Mouse (Mus musculus) left cerebral cortex, adult 9 months (tissue): ENCODE measurements around the gene Sp2.

ENCODE experiments used
- DNase-seq, 2 experiments: peaks; one replicate each; pipeline ENCODE4 v3.0.0; 2022; ENCODE audit warnings: low spot score in 2 of 2

Sp2 gene

DNA sequence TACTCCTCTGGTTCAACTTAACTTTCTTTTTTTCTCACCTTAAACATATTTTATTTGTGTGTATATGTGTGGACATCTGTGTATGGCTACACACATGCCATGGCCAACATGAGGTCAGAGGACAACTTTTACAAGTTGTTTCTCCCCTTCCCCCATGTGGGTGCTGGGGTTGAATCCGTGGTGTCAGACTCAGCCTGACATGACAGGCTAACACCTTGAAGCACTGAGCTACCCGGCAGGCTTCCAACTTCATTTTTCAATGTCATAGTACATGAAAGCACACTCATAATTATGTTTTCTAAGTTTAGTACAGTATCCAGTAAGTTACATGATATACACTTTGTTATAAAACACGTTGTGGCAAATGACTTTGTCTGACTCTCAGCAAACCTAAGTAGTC is 12.4 kb downstream of the Sp2 start:
- no peak for DNase-seq

DNA sequence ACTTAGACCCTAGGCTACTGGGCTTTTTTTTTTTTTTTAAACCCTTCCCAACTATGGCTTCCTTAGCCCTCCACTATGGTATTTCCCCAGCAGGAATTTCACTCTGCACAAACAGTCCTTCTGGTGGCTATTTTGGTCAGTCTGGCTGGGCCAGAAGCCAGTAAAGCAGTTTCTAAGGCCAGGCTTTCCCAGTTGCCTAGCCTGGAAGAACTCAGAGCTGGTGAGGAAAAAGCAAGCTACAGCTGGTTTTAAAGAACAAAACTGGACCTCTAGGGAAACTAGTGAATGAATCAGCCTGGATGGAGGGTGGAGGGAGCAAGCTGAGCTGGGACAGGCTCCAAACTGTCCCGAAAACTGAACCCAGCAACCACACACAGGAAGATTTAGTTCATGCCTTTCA is 13.0 kb downstream of the Sp2 start:
- DNase-seq = peak in 1 of 2 experiments; percentile 53

DNA sequence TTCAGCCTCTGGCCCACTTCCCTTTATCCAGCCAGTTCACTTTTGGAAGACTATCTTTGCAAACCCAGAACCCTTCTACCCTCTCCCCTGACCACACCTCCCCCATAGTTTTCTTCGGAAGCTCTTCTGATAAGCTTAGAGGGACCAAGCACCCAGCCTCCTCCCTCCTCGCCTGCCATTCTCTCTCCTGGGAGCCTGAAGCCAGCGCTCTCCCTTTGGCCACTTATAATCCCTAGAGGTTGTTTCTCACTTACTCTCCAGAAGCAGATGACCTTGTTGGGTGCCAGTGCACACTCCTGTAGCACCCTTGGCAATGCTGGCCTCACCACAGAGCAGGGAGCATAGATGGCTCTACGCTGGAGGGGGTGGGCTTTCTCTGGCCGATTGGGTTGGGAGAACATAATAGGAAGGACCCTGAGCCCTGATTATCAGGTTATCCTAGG is 13.5 kb downstream of the Sp2 start:
- no peak for DNase-seq

DNA sequence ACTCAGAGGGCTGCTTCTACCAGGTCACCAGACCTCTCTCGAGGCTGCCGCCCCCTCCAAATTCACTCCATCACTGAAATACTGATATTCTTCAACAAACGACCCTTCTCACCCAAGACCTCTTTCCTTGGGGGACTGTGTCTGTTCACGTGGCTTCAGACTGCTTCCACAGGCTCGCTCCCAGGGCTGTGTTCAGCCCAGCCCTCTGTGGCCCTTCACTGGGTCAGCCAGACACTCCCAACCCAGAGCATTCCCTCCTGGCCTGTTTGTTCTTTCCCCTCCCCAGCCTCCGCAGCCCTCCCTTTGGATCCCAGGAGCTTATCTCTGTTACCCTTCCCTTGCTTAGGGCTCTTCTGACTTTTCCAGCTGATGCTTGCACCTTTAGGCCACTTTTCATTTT is 14.3 kb downstream of the Sp2 start:
- DNase-seq = no peak

DNA sequence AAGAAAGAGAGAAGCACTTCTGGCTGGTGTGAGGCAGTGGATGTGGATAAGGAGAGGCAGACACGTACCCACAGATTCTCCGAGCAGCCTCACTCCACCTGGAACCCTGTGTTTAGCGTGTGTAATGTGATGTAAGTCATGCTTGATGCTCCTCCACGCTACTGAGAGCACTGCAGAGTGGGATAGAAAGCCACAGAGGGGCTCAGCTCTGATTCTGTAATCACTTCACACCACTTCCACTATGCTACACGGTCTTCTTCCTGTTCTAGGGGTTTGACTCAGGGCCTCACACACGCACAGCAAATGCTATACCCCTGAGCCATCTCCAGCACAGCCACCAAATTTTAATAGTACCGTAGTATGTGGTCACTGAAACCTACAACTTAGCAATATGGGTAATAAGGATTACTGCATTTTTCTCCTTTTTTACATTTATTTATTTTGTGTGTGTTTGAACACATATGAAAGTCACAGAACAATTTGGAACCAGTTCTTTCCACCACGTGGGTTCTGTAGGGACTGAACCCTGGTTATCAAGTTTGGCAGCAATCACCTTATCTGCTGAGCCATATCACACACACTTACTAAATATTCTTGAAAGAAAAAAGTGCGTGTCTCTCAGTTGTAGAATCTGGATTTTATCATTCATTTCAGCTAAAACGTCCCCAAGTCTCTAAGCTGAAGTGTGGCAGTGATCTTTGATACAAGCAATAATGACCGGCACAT is 15.1 kb downstream of the Sp2 start:
- DNase-seq = no peak

DNA sequence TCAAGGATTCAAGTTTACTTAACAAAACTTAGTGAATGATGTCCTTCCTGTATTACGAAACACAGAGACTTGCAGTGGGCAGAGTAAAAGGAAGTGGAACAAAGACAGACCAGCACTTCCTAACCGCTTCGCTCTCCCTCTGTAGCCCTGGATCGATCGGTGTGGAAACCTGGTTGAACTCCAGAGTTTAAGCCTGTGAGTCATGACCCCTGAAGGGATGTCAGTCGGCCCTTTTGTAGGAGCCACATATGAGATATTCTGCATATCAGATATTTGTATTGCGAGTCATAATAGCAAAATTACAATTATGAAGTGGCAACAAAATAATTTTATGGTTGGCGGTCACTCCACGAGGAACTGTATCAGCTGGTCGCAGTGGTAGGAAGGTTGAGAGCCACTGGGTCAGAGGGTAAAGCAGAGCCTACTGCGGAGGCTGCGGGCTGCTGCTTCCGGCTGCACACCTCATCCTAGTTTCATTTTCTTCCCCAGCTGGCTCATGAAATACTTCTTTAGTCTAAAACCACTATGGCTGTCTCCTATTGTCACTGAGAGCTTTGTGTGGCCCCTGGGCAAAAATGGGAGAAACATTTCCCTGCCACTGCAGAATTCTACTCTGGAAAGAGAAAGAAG is 15.7 kb downstream of the Sp2 start:
- DNase-seq = no peak

DNA sequence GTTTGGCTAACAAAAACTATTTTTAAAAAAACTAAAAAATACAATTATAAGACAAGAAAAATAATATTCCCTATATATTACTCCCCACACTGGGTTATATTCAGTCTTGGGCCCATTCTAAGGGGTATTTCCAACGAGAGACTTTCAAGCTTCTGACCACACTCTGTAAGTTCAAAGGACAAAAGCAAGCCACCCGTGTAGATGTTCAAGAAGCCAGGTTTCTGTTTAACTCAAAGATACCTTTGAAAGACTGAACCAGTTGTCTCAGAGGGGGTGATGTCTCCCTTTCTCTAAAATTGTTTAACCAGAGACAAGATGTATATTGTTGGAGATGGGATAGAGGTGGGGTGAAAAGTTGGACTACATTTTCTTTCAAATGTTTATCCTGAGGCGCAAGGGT is 16.6 kb downstream of the Sp2 start:
- no peak for DNase-seq

DNA sequence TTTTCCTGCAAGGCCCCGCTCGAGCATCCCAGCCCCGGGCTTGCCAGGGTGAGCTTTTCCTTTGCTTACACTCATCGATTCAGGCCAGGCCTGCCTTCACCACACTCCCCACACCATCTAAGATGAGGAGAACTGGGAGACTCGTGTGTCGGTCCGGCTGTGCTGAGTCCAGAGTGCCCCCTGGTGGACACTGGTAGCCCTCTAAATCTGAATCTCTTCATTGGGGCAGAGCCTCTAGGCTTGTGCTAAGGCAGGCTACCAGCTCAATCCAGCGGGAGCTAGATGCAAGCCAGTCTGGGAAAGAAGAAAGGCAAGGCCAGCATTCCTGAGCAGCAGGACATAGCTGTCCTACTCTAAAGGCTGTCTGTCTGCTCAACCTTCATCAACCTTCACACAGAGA is 19.2 kb downstream of the Sp2 start:
- peak in 1 of 2 experiments; percentile 94 for DNase-seq

DNA sequence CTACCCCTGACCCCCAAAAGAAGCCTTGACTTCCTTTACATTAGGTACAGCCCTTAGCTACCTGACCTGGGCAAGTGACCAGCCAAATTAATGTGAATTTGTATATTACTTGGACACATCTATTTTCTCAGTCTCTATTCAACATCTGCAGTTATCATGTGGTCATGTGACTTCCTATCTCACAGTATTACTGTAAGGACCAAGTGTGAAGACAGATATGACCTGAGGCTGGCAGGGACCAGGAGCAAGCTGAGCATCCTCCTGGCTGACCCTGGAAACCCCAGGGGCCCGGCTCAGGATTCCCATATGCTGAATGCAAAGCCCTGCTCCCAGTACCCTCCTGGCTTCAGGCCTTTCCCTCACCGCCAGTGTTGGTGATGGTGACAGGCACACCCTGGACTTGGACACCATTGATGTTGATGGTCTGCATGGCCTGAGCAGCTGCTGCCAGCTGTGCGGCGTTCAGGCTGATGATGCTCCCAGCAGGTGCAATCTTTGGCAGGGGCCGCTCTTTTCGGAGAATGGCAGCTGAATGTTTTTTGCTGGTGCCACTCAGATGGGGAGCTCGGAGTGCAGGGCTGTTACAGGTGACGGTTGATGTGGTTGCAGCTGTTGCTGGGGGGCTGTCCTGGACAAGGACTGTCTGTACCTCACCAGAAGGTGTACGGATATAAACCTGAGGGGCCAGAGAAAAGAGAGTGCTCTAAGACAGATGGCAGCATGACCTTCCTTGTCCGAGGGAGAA is 25.5 kb downstream of the Sp2 start:
- no peak for DNase-seq

DNA sequence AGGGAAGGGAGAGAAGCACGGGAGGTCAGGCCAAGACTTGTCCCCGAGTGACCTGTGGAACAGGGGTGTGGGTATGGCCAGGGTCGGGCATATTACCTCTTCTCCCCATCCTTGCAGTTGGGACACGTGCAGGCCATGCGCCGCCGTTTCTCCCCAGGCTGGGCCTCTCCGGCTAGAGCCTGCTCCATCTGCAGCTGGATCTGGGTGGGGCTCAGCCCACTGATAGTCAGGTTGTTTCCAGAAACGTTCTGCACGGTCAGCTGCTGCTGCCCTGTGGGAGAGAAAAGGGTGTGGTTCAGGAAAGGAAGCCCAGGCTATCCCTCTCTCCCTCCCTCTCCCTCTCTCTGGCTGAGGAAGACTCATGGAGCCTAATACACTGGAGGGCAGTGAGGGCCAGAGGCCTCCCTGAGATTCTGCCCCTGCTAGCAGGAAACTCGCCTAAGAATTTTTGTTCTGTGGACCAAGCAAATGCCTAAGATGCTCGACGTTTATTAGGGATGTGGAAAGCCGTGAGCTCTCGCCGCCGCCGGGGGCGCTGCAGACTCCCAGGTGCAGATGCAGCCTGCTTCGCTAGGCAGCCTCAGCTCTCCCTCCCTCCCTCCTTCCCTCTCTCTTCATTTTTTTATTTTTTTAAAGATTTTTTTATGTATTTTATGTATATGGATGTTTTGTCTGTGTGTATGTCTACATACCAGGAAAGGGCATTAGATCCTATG is 26.6 kb downstream of the Sp2 start:
- DNase-seq = no peak

DNA sequence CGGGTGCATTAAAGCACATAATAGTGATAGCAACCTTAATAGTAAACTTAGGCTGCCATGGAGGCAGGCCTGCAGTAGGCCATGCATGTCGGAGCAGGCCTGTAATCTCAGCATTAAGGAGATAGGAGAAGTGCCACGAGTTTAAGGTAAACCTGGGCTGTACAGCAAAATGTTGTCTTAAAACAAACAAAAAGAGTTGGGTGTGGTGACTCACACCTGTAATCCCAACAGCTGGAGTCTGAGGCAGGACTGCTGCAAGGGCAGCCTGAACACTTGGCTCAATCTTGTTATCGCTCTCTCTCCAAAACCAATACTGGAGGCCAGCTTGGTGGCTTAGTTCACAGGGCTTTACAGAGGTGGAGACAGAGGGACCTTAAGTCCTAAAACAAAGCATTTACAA is 27.7 kb downstream of the Sp2 start:
- DNase-seq = no peak

DNA sequence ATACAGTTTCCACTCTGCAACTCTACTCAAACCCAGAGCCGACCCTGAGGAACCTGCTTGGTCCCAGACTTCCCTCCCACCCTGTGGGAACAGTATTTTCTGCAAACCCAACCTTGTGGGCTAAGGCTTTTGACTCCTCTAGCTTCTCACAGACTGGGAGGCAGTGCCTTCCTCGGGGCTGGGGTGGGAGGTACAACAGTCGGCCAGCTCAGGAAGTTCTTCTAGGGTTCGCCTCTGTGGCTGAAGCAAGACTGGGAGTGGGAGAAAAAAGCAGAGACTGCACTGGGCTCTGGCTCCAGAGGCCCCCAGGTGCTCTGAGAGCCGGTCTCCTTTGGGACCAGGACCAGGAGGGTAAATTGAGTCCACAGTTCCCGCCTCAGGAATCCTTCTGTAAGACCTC is 29.9 kb downstream of the Sp2 start:
- DNase-seq = no peak

DNA sequence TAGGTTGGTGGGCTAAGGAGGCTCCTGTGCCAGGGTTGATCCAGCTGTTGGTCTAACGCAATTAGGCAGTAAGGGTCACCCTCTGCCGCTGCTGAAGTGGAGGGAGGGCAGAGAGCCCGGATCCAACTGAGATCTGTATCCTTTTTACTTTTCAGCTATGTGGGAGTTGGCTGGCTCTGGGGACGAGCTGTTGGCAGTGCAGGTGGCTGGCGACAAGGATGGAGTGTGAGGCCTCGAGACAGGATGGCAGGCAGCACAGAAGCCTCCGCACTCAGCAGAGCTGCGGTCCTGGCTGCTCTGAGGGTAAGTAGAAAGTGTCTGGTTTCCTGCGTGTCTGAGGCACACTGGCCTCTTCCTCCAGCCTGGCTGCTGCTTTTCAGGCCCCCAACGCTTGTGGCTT is 30.3 kb downstream of the Sp2 start:
- no peak for DNase-seq

DNA sequence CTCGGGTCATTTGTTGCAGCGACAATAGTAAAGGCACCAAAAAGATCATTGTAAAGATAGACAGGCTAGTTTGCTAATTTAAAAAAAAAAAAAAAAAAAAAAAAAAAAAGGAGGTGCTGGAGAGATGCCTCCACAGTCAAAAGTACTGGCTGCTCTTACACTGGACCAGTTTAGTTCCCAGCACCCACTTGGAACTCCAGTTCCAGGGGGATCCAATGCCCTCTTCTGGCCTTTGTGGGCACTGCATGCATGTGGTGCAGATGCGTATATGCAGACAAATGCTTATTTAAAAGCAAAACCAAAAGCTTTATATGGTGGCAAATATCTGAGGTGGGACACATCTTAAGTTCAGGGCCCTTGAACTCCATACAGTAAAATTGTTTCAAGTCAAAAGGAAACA is 32.0 kb downstream of the Sp2 start:
- DNase-seq = no peak

DNA sequence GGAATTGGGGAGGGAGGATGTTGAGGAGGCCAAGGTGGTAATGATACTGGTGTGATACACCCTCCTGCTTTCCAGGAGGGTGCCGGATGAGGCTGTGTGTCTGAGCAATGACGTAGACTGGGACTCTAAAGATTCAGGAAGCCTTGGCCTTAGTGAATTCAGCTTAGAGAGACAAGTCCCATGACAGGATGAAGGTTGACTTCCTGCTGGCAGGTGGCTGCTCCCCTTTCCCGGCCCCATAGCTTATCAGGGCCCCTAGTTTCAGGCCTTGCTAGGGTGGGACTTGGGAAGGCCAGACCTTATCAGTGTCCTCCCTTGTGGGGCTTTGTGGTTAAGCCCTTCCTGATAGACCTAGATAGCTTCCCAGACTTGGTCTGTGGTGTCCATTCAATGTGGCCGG is 34.9 kb downstream of the Sp2 start:
- DNase-seq = no peak

DNA sequence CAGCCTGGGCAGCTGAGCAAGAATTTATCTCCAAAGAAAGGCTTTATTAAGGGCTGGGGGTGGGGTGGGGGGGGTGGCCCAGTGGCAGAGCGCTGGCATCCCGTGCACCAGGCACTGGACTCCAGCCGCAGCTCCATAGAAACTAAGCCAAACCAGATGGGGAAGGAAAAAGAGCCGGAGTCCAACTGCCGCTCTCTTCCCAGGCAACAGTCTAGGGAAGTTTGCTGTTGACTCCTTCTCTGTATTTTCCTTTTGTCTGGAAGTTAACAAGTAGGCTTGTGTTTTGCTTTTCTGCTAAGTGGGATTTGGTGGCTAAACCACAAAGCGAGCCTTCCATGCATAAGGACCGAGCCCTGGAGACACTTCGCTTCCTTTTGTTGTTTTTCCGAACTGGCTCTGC is 36.3 kb downstream of the Sp2 start:
- DNase-seq = no peak

DNA sequence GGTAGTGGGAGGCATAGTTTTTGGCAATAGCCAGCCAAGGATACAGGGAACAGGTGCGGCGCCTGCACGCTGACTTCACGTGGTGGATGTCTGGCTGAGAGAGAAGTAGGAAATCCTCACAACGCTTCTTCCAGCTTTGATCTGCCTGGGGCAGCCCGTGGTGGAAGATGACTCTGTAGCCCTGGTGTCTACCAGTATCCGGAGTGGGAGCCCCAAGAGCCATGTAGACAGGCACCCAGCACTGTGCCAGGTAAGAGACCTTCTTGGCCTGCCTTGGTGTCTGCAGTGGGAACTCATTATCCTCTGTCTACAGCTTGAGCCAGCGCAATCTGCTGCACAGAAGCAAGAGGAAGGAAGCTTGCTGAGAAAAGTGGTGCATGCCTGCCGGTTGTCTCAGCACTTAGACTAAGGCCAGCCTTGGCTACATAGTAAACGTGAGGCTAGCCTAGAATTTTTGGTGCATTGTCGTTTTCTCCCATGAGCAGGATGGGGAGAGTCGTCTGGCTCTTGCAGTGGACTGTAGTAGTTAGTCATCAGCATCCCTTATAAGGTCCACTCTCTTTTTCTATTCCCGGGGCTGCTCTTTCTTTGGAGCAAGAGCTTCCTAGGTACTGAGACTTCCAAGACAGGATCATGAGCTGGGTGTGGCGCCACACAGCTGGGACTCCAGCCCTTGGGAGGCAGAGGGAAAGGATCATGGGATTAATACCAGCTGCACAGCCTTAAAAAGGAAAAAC is 37.7 kb downstream of the Sp2 start:
- DNase-seq = no peak

DNA sequence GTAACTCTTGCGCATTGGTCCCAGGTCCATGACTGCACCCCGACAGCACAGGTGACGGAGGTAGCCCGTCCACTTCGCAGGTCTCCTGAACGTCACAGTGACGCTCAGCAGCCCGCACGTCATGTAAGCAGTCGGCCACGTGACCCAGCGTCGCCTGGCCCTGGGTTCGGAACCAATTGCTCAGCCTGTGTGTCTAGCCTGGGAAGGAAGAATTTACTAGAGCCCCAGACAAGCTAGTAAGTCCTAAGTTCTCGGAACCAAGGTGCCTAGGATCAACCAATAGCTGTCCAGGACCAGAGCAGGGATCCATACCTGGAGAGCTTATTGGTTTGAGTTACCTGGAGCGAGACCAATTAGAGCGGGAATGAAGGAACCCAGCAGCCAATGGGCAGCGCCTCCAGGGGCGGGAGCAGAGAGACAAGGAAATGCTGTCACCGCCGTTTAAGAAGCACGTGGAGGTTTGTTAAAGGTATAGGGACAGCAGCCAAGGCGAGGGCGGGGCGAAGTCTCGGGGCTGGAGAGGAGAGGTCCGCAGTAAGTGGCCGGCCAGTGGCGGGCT is 38.9 kb downstream of the Sp2 start, which contains the start of gene Pnpo:
TSS of gene Pnpo (minus strand) at position 241 of the 559 bp plus-strand sequence.
- peak; percentile 94 to 96 for DNase-seq

DNA sequence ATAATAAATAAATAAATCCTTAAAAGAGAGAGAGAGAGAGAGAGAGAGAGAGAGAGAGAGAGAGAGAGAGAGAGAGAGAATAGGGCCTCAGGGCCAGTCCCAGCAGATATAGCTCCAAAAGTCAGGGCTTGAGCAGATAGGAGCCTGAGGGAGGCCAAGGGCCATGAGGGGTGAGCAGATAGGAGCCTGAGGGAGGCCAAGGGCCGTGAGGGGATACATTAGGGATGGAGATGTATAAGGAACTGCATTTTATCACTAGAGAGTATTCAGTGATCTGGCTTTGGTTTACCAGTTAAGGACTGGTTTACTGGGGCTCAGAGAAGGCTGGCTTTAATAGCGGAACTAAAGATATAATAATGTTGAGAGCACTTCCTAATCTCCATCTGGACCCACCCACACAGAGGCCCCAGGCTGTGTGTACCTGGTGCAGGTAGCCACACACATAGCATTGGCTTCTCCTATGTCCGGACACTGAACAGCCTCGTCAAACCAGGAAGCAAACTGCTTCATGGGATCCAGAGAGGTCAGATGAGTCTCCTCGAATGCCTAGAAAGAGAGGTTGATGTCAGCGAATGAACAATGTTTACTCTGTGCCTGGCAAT is 40.7 kb downstream of the Sp2 start:
- DNase-seq = no peak

DNA sequence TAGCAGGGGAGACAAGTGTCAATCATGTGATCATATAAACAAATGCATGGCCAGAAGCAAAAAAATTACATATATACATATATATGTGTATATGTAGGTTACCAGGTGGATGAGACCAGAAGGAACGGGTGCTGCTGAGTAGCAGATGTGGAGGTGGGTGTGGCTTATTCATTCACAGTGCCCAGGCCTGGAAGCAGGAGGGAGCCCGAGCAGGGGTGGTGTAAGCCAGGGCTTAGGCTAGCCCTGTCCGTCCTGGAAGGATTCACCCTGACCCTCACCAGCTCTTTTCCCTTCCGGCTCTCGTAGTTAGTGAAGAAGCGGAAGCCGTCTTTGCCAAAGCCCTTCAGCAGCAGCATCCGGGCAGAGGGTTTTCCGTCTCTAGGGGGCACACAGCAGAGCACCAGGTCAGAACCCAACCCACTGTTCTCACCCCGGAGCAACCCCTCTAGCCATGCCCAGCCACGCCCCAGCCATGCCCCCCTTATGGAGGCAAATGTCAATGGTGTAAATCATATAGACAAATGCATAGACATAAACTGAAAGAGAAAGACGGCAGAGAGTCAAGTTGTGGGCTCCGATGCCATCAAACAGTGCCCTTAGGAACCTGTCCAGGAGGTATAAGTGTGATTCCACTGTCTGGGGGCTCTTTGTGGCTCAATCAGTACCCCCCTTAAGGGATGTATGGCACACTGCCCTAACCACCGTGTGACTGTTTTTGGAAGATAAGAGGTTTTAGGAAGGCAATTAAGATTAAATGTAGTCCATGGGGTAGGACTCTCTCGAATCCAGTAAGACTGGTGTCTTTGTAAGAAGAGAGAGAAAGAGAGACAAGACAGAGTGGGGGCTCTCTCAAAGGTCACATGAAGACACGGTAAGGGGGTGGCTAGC is 41.9 kb downstream of the Sp2 start:
- no peak for DNase-seq
